Mouse (Mus musculus): Measurements from ENCODE around the gene Rps6ka5. TPM values are rescaled to one million over a fixed set of nuclear protein-coding genes. Genes with fewer than 3 reads are reported as not detected.

Gene Rps6ka5
- polyA plus RNA-seq, 1 experiment from 2014 or later = 2.6 TPM

DNA sequence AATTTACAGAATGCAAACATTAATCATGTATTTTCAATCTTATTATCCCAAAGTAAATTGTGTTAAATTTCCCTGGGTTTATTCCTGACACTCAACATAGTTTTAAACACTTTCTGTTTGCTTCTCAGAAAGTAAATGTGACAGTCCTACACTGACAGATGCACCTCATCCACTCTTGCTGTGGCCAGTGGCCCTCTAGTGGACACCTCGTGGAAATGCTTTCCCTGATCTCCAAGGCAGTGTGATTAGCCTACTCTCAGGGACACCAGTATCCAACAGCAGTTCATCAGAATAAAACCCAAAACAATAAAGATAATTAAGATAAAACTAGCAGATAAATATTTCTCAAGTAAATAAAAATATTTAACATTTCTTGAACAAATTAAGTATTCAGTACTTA is 122.2 kb downstream of the Rps6ka5 start:
- DNase-seq (ENCODE audit: low spot score) = peak; percentile 31
- no peaks in the 10 kb centered on the region for H3K36me3 ChIP-seq
- 0% methylated on average over 1 of the region's 1 CpGs for WGBS

DNA sequence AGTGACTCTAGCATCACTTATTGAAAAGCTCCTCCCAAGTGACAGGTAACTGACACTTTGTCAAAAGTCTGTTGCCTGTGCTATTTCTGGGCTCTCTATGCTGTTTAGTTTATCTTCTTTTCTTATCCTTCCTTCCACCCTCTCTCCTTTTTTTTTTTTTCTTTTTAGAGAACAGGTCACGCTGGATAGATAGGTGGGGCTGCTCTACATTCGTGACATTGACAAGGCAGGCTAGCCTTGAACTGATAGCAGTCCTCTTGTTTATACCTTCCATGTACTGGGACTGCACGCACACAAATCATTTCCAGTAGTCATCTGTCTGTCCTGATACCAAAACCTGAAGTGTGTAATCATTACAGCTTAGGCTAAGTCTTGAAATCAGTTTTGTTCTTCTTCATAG is 132.1 kb downstream of the Rps6ka5 start:
- H3K4me3 ChIP-seq = no peak overlapping the region
- H3K27me3 ChIP-seq (ENCODE audit: insufficient read depth, poor library complexity, severe bottlenecking) = no peaks in the 10 kb centered on the region
- no peaks in the 10 kb centered on the region for H3K36me3 ChIP-seq
- no peak for DNase-seq (ENCODE audit: low spot score)
- no peaks in the 10 kb centered on the region for H3K4me1 ChIP-seq (replicated peaks)
- 88% methylated on average over 3 of the region's 3 CpGs for WGBS
- no peak overlapping the region for H3K27ac ChIP-seq
- H3K9me3 ChIP-seq = no peaks in the 10 kb centered on the region

More for the DNA sequence above, 122.2 kb downstream of the Rps6ka5 start:
- no peak overlapping the region for H3K4me3 ChIP-seq
- no peaks in the 10 kb centered on the region for H3K9me3 ChIP-seq
- H3K27ac ChIP-seq = no peak overlapping the region
- no peaks in the 10 kb centered on the region for H3K4me1 ChIP-seq (replicated peaks)
- no peaks in the 10 kb centered on the region for H3K27me3 ChIP-seq (ENCODE audit: insufficient read depth, poor library complexity, severe bottlenecking)

GRCm38 (mm10) chr12:100586601-100587000 is 140.2 kb downstream of the Rps6ka5 start:
- Histone ChIP-seq H3K4me1 (replicated peaks) (no peaks in the 10 kb centered on the region), H3K27me3 (ENCODE audit: insufficient read depth, poor library complexity, severe bottlenecking) (no peaks in the 10 kb centered on the region), H3K27ac (no peak overlapping the region), H3K9me3 (no peaks in the 10 kb centered on the region), H3K36me3 (no peaks in the 10 kb centered on the region), H3K4me3 (no peak overlapping the region)
- no peak for DNase-seq (ENCODE audit: low spot score)
- WGBS = 88% methylated on average over 2 of the region's 2 CpGs

GRCm38 (mm10) chr12:100579221-100579620 is 147.6 kb downstream of the Rps6ka5 start:
- 78% methylated on average over 2 of the region's 2 CpGs for WGBS
- no peak for DNase-seq (ENCODE audit: low spot score)
- Histone ChIP-seq H3K4me3 (no peak overlapping the region), H3K36me3 (no peaks in the 10 kb centered on the region), H3K9me3 (no peaks in the 10 kb centered on the region), H3K27ac (no peak overlapping the region), H3K4me1 (replicated peaks) (no peaks in the 10 kb centered on the region), H3K27me3 (ENCODE audit: insufficient read depth, poor library complexity, severe bottlenecking) (no peaks in the 10 kb centered on the region)

DNA sequence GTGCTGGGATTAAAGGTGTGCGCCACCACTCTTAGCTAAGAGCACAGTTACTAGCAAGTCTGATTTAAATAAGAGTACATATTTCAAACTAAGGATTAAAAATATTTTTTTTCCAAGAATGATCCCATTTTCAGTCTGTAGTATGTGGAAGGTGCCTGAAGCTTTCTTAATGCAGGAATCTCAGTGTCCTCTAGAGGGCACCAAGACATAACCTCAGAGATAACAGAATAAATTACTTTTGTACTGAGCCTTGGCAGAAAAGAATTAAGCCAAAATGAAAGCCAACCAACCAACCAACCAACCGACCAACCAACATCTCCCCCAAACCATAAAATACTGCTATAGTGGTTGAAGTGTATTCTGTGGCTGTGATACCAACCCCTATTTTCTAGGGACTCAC is 148.5 kb downstream of the Rps6ka5 start:
- no peaks in the 10 kb centered on the region for H3K27me3 ChIP-seq (ENCODE audit: insufficient read depth, poor library complexity, severe bottlenecking)
- no peak overlapping the region for H3K4me3 ChIP-seq
- no peak for DNase-seq (ENCODE audit: low spot score)
- WGBS = 61% methylated on average over 2 of the region's 2 CpGs
- no peaks in the 10 kb centered on the region for H3K9me3 ChIP-seq
- no peaks in the 10 kb centered on the region for H3K36me3 ChIP-seq
- no peak overlapping the region for H3K27ac ChIP-seq
- H3K4me1 ChIP-seq (replicated peaks) = no peaks in the 10 kb centered on the region

DNA sequence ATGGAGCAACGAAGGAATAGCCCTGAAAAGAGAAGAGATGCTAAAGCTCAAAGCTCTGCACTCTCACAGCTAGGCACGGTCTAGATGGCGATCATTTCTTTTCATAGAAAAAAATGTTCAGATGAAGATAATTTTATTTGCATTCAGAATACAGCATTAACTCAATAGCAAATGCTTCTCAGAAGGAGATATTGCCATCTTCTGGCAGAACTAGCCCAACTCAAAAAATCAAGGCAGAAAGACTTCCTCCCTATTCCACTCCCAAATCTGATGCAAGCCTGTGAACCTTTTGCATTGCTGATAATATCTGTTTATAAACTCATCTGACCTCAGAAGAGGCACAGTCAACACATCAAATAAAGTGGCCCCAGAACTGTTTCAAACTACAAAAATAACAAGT is 151.0 kb downstream of the Rps6ka5 start:
- Histone ChIP-seq H3K27me3 (ENCODE audit: insufficient read depth, poor library complexity, severe bottlenecking) (no peaks in the 10 kb centered on the region), H3K9me3 (no peaks in the 10 kb centered on the region), H3K4me3 (no peak overlapping the region), H3K36me3 (no peaks in the 10 kb centered on the region), H3K27ac (no peak overlapping the region), H3K4me1 (replicated peaks) (no peaks in the 10 kb centered on the region)
- DNase-seq (ENCODE audit: low spot score) = no peak
- WGBS = 91% methylated on average over 3 of the region's 3 CpGs

DNA sequence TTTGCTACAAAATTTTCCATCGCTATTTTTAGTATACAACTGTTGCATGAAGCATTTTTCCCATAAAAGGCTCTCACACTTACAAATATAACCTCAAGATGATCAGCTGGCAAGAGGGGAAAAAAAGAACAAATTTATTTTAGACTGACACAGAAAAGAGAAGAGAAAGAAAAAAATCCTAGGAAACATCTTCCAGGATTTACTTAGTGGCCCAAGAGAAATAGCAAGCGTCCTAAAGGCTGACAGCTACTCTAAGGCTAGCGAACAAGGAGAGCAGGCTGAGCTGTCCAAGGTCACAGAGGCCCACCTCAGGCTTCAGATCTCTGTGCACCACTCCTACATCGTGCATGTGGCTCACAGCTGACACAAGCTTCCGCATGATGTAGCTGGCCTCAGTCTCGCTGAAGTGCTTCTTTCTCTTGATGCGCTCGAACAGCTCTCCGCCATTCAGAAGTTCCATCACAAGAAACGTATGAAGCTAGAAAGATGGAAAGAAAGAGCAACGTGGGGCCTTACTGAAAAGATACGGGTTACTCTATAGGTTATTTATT is 156.2 kb downstream of the Rps6ka5 start:
- no peak overlapping the region for H3K27ac ChIP-seq
- H3K36me3 ChIP-seq = no peaks in the 10 kb centered on the region
- H3K4me3 ChIP-seq = no peak overlapping the region
- H3K27me3 ChIP-seq (ENCODE audit: insufficient read depth, poor library complexity, severe bottlenecking) = no peaks in the 10 kb centered on the region
- no peaks in the 10 kb centered on the region for H3K4me1 ChIP-seq (replicated peaks)
- H3K9me3 ChIP-seq = no peaks in the 10 kb centered on the region
- no peak for DNase-seq (ENCODE audit: low spot score)
- WGBS = 83% methylated on average over 12 of the region's 12 CpGs

- no peak overlapping the region for H3K4me3 ChIP-seq
- no peak overlapping the region for H3K27ac ChIP-seq
- no peaks in the 10 kb centered on the region for H3K4me1 ChIP-seq (replicated peaks)
- no peak for DNase-seq (ENCODE audit: low spot score)
- H3K36me3 ChIP-seq = no peaks in the 10 kb centered on the region
- no peaks in the 10 kb centered on the region for H3K9me3 ChIP-seq
- no peaks in the 10 kb centered on the region for H3K27me3 ChIP-seq (ENCODE audit: insufficient read depth, poor library complexity, severe bottlenecking)
- WGBS = 91% methylated on average over 7 of the region's 7 CpGs
Measured at GRCm38 (mm10) chr12:100568831-100569230, 158.0 kb downstream of the Rps6ka5 start.

DNA sequence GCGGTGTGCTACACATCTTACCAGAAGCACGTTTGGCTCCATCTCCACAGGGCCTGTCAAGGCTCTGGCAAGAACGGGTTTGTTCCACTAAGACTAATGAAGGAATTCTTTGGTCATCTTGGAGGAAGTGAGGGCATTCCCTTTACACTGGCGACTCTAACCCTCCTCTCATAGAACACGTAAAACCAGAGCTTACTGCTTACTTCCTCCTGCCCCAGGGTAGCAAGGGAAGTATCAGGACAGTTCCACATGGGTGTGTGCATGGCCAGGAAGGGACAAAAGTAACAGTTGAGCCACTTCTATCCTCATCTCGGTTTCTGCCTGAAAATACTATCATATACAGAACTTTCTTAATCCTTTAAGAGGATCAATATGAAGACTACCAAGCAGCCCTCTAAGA is 158.7 kb downstream of the Rps6ka5 start:
- Histone ChIP-seq H3K4me1 (replicated peaks) (no peaks in the 10 kb centered on the region), H3K4me3 (no peak overlapping the region), H3K9me3 (no peaks in the 10 kb centered on the region), H3K36me3 (no peaks in the 10 kb centered on the region), H3K27me3 (ENCODE audit: insufficient read depth, poor library complexity, severe bottlenecking) (no peaks in the 10 kb centered on the region), H3K27ac (no peak overlapping the region)
- WGBS = 86% methylated on average over 6 of the region's 6 CpGs
- no peak for DNase-seq (ENCODE audit: low spot score)

- Histone ChIP-seq H3K4me1 (replicated peaks) (no peaks in the 10 kb centered on the region), H3K36me3 (no peaks in the 10 kb centered on the region), H3K9me3 (no peaks in the 10 kb centered on the region), H3K4me3 (no peak overlapping the region), H3K27me3 (ENCODE audit: insufficient read depth, poor library complexity, severe bottlenecking) (no peaks in the 10 kb centered on the region), H3K27ac (no peak overlapping the region)
- 82% methylated on average over 3 of the region's 3 CpGs for WGBS
- DNase-seq (ENCODE audit: low spot score) = no peak
Measured at GRCm38 (mm10) chr12:100567627-100568026, 159.2 kb downstream of the Rps6ka5 start.

DNA sequence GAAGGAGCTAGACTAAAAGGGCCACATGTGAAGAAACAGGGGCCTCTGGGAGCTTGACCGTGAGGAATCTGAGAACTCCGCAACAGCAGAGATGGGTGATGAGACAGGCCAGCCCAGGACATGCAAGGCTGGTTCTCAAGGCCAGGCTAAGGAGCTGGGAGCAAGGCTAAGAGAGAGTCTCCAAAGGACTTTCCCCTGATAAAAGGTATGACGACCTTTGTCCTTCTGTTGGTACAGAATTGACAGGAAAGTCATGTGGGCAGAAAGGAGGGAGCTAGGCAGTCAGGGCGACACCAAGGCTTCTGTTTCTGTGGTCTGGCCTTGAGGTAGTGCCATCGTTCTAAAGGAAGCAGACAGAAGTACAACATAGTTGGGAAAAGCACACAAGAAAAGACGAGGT is 173.1 kb downstream of the Rps6ka5 start:
- no peaks in the 10 kb centered on the region for H3K9me3 ChIP-seq
- no peaks in the 10 kb centered on the region for H3K4me1 ChIP-seq (replicated peaks)
- peaks cover 3% of the 10 kb centered on the region; the same call in 1 of the 2 replicates for H3K36me3 ChIP-seq
- WGBS = 83% methylated on average over 6 of the region's 6 CpGs
- H3K27ac ChIP-seq = no peak overlapping the region
- DNase-seq (ENCODE audit: low spot score) = no peak
- H3K4me3 ChIP-seq = no peak overlapping the region
- no peaks in the 10 kb centered on the region for H3K27me3 ChIP-seq (ENCODE audit: insufficient read depth, poor library complexity, severe bottlenecking)

GRCm38 (mm10) chr12:100551972-100552371 is 174.8 kb downstream of the Rps6ka5 start:
- no peak for DNase-seq (ENCODE audit: low spot score)
- Histone ChIP-seq H3K4me1 (replicated peaks) (no peaks in the 10 kb centered on the region), H3K27me3 (ENCODE audit: insufficient read depth, poor library complexity, severe bottlenecking) (no peaks in the 10 kb centered on the region), H3K36me3 (peaks cover 3% of the 10 kb centered on the region; the same call in 1 of the 2 replicates), H3K9me3 (no peaks in the 10 kb centered on the region), H3K4me3 (no peak overlapping the region), H3K27ac (no peak overlapping the region)
- 88% methylated on average over 1 of the region's 1 CpGs for WGBS

DNA sequence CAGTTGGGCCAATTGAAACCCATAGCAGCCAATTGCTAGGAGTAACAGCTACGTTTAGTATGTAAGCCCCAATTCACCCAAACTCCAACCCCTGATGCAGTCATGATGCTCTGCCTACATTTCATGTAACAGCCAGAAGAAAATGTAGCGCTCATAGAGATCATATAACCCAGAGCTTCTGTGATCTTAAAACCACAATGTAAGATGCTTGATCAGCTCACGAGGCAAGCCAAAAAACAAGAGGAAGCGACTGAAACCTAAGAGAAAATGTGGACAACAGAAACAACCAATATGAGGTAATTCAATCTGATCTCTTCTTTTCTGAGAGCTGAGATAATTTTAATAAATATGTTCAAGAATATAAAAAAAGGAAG is 182.6 kb downstream of the Rps6ka5 start:
- H3K4me1 ChIP-seq (replicated peaks) = 0 out of 2 replicates have a peak, but pooled peaks cover 2% of the 10 kb centered on the region
- H3K36me3 ChIP-seq = no peaks in the 10 kb centered on the region
- WGBS = 90% methylated on average over 4 of the region's 4 CpGs
- H3K4me3 ChIP-seq = no peak overlapping the region
- DNase-seq (ENCODE audit: low spot score) = no peak
- no peak overlapping the region for H3K27ac ChIP-seq
- no peaks in the 10 kb centered on the region for H3K27me3 ChIP-seq (ENCODE audit: insufficient read depth, poor library complexity, severe bottlenecking)
- H3K9me3 ChIP-seq = no peaks in the 10 kb centered on the region

All from hindbrain, embryonic 10.5 days (tissue).